Mouse (Mus musculus): ENCODE results near the gene Ihh.

Ihh gene

DNA sequence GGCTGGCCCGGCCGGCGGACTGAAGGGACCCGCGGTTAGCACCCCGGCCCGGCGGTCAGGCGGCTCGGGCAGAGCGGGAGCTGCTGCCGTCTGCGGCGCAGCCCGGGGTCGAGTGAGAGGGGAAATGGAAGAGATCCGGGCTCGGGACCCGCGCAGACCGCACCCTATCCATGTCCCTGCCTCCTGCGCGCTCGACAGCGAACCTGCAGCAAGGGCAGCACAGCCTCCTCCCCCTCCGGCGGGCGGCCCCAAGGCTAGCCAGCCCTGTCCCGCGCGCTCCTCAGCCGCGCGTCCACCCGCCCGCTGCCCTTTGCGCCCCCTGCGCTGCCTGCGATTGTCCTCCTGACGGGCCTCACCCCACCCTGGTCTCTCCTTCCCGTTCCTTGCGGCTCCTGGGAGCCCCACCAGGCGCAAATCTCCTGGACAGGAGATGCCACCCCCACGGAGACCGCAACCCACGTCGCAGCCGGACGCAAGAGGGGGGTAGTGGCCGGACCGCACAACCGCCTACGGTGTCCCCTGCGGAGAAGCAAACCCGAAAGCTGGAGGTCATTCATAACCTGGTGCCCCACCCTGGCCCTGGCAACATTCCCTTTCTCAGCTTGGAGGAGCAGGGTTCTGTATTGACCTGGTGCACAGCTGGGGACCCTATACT lies at the start of gene Ihh:
Gene Ihh, minus strand, starts transcription at position 117 of the 655 bp plus-strand sequence.
- no peak for DNase-seq (ENCODE audit: low read depth, low spot score)

- no peak for DNase-seq (ENCODE audit: low read depth, low spot score)
These were observed 49.7 kb upstream of the Ihh start for GRCm38 (mm10) chr1:75001183-75001582.

- peak; percentile 13 for DNase-seq (ENCODE audit: low read depth, low spot score)
These were observed 49.0 kb upstream of the Ihh start for GRCm38 (mm10) chr1:75000496-75000895.

DNA sequence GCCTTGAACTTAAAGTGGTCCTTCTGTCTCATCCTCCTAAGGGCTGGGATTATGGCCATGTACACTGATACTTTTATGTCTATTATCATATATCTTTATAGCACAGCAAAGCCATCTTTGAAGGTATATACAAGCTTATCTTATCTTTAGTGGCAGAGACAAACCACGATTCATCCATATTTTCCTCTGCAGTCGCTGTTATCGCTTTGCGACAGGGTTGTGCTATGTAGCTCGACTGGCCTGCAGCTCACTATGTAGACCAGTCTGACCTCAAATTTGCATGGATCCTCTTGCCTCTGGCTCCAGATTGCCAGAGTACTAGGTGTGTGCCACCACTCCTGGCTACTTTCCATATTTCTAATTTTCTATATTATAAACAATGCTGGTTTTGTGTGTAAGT lies 47.7 kb upstream of the Ihh start:
- DNase-seq (ENCODE audit: low read depth, low spot score), result no peak

DNA sequence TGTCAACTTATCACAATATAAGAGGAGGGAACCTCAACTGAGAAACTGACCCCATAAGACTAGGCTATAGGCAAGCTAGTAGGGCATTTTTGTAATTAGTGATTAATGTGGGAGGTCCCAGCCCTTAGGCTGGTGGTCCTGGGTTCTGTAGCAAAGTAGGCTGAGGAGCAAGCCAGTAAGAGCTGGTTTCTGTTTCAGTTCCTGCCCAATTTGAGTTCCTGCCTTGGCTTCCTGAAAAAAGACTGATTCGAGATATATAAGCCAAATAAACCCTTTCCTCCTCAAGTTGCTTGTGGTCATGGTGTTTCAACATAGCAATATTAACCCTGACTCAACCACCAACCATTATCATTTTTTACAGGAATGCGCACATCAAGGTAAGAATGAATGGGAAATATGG lies 45.8 kb upstream of the Ihh start:
- no peak for DNase-seq (ENCODE audit: low read depth, low spot score)

- DNase-seq (ENCODE audit: low read depth, low spot score), result no peak
These were observed 25.5 kb upstream of the Ihh start for GRCm38 (mm10) chr1:74977001-74977400.

DNA sequence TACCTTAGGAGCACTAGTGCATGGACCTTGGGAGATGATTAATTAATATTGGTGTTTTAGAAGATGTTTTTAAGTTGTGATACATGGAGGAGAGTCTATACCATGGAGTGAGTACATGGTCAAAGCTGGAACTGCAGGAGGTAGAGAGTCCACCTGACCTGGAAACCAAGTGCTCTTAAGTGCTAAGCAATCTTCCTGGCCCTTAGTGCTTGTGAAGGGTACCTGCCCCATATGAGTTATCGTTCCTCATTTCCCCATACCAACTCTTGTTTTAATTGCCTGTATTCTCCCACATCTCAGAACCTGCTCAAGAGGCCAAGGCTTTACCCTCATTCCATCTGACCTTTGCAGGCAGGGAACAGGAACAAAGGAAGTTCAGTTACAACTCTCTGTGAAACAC lies 24.5 kb upstream of the Ihh start:
- DNase-seq (ENCODE audit: low read depth, low spot score), result no peak

- DNase-seq (ENCODE audit: low read depth, low spot score), result no peak
These were observed 22.1 kb upstream of the Ihh start for GRCm38 (mm10) chr1:74973590-74973989.

DNA sequence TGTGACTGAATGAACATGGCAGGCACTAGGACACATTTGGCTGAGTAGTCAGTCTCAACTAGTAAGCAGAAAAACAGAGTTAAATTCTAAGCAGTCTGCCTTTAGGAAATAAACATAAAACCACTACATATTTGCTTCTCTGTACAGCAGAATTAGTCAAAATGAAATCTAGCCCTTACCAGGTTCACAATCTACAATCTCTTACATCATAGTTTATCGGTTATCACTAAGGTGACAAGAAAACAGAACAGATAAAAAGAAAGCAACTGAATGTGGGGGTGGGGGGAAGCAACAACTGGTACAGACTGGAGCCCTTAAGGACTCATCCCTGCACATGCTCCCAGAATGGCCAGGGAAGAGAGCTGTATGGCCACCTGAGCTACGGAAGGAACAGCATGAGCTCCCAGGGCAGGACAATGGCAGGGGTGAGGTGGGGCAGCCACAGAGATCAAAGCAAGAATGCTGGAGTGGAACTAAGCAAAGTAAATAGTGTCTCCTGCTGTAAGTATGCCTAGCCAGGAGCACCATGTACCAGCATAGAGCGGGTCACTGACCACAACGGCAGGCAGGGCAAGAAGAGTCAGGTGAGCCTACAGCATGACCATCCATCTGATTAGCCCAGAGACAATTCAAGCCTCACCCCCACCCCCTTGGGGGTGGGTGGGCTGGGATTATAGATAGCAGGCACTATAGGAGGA lies 20.0 kb upstream of the Ihh start:
- DNase-seq (ENCODE audit: low read depth, low spot score), result no peak

- no peak for DNase-seq (ENCODE audit: low read depth, low spot score)
These were observed 16.6 kb upstream of the Ihh start for GRCm38 (mm10) chr1:74967962-74968580.

- DNase-seq (ENCODE audit: low read depth, low spot score), result peak; percentile 63
These were observed 13.2 kb upstream of the Ihh start for GRCm38 (mm10) chr1:74964494-74965215.

- no peak for DNase-seq (ENCODE audit: low read depth, low spot score)
These were observed 11.4 kb upstream of the Ihh start for GRCm38 (mm10) chr1:74962853-74963227.

GRCm38 (mm10) chr1:74962126-74962852 lies 10.8 kb upstream of the Ihh start:
- DNase-seq (ENCODE audit: low read depth, low spot score), result no peak

DNA sequence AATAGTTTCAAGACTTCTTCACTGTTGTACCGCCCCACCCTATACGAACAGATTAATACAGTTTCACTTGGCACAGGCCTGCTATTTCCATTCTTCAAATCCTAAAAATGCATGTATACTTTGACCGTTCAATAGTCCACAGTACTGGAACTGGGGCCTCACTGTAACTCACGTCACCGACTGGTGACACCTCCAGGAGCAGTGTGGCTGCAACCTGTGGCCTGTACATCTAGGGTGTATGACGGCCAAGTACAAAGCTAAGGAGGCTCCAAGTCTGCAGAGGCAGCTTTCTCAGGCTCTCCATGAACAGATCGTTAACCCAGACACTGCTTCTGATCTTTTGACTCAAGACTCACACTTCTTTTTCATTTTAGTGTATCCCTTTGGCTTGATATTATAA lies 10.2 kb upstream of the Ihh start:
- DNase-seq (ENCODE audit: low read depth, low spot score), result no peak

DNA sequence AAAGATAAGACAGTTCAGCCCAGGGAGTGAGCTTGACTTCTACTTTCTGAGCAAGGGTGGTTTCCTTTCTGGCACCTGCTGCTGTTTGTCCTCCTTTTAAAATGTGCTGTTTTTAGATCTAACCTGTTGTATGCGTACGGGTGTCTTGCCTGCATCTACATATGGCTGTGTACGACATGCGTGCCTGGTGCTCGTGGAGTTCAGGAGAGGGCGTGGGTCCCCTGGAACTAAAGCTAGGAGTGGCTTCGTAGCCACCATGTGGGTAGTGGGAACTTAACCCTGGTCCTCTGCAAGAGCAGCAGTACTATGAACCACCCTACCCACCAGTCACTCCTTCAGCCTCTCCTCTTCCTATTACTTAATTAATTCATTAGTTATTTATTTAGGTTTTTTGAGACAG lies 8.6 kb upstream of the Ihh start:
- no peak for DNase-seq (ENCODE audit: low read depth, low spot score)

- no peak for DNase-seq (ENCODE audit: low read depth, low spot score)
These were observed 639 bp downstream of the Ihh start for GRCm38 (mm10) chr1:74950576-74951490.

DNA sequence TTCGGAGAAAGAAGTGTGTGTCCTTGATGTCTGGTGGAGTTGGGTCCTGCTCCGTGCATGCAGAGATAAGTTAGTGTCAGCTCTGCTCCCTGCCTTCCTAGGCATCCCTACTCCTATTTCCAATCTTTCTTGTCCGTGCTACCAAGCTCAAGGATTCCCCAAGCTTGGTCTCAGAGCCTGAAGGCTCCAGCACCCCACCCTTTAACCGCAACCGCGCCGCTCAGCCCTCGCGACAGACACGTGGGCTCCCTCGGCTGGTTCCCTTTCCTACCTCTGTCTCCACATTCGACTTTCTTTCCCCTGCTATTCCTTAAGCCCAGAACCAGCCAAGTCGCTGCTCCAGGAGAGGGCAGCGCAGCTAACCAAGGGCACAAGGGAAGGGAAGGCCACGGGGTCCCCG lies 1.4 kb downstream of the Ihh start:
- DNase-seq (ENCODE audit: low read depth, low spot score), result no peak

- DNase-seq (ENCODE audit: low read depth, low spot score), result no peak
These were observed 1.8 kb downstream of the Ihh start for GRCm38 (mm10) chr1:74949666-74950050.

- DNase-seq (ENCODE audit: low read depth, low spot score), result peak; percentile 40
These were observed 2.4 kb downstream of the Ihh start for GRCm38 (mm10) chr1:74948784-74949665.

Measured in retina, postnatal 7 days (tissue).